Mouse (Mus musculus) small intestine, adult 2 months (tissue): Measurements from ENCODE around the gene Fads1.

Experiments used
- CTCF ChIP-seq: fragments of 200-500 bp; IDR thresholded peaks from 2 replicates; pipeline ENCODE4 v1.5.1; 2012; ENCODE audit warnings: low read depth, mild to moderate bottlenecking, control low read depth, inconsistent platforms, low read length, moderate library complexity, mixed read lengths; ENCODE audit not compliant: insufficient replicate concordance, insufficient read length; ENCODE audit errors: extremely low read depth
- POLR2A ChIP-seq: fragments of 200-500 bp; IDR thresholded peaks from 2 replicates; pipeline ENCODE4 v1.6.1; 2012; ENCODE audit warnings: low read depth, mild to moderate bottlenecking, control low read depth, inconsistent platforms, low read length, moderate library complexity

DNA sequence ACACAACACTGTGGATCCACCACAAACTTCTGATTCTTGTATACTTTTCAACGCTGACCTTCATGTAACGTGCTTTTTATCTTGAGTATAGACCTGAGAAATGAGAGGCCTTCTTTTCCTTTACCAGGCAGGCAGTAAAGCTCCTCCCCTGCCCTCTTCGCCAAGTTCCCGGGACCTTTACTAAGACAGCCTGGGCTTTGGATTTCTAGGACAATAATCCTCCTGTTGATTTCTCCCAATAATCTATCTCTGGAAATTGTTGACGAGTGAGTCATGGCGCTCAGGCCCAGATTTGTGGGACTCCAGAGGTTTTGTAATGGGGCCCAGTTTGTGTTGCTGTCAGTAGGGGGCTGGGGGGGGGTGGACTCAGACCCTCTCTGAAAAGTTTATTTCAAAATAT lies 43.0 kb upstream of the Fads1 start:
- TF ChIP-seq POLR2A = no peak
- no peak for TF ChIP-seq CTCF
